Mouse (Mus musculus): ENCODE measurements at regions not wholly inside any gene's neighbourhood (a gene's known extent, or its start where the extent isn't known, plus 50 kb on each side); places are given as distances from the start of the nearest gene placed in this dataset.

DNA sequence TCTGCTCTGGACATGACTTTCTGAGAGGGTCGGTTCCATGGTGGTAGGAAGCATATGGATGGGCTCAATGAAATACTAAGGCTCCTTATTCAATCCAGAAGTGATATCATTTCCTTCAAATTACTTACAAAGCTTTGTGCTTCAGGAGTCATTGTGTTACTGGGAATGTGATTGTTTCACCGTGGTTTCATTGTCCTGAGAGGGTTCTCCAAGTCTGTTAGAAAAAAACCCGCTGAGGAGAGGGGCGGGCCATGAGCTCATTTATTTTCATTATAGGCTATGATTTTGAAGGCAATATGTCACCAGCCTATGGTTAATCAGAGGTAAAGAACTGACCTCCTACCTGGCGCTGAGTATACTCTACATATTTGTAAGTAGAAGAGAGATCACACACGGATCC is 300.0 kb downstream of the Plk2 start:
- 92% methylated on average over 6 of the region's 6 CpGs for WGBS
- no peak for TF ChIP-seq CTCF (IDR thresholded peaks at IDR 0.05; ENCODE audit: borderline replicate concordance, insufficient read depth, low read depth, low read length)
- TF ChIP-seq POLR2A (IDR thresholded peaks at IDR 0.05; ENCODE audit: borderline replicate concordance, insufficient read depth, low read length): no peak
- Histone ChIP-seq H3K4me3 (replicated peaks; ENCODE audit: insufficient read depth, low read depth, low read length) (no peak overlapping the region), H3K4me1 (ENCODE audit: control insufficient read depth, insufficient read depth, low read length) (no peaks in the 10 kb centered on the region), H3K27me3 (ENCODE audit: control insufficient read depth, insufficient read depth, low read length) (no peaks in the 10 kb centered on the region), H3K27ac (ENCODE audit: insufficient read depth, low read length) (no peak overlapping the region)
- DNase-seq: no peak

DNA sequence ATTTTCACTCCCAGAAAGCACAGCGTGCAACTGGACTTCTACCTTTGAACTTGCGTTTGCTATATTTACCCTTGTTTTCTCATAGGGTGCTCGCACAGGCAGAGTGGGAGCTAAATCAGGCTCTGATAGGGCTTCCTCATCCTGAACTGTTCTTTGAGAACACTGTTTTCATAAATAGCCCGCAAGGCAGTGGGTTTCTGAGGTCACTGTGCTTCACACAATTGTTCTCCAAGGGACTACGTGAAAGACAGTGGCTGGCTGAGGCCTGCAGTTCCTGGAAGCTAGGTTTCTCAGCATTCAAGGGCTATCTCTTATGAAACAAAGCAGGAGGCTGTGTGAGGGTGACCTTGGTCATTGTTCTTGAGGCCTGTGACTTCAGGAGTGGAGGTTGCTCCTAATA is 301.7 kb downstream of the Plk2 start:
- H3K27me3 ChIP-seq (ENCODE audit: control insufficient read depth, insufficient read depth, low read length): no peaks in the 10 kb centered on the region
- 93% methylated on average over 5 of the region's 5 CpGs for WGBS
- no peaks in the 10 kb centered on the region for H3K4me1 ChIP-seq (ENCODE audit: control insufficient read depth, insufficient read depth, low read length)
- H3K27ac ChIP-seq (ENCODE audit: insufficient read depth, low read length): no peak overlapping the region
- H3K4me3 ChIP-seq (replicated peaks; ENCODE audit: insufficient read depth, low read depth, low read length): no peak overlapping the region
- no peak for TF ChIP-seq POLR2A (IDR thresholded peaks at IDR 0.05; ENCODE audit: borderline replicate concordance, insufficient read depth, low read length)
- TF ChIP-seq CTCF (IDR thresholded peaks at IDR 0.05; ENCODE audit: borderline replicate concordance, insufficient read depth, low read depth, low read length): no peak
- no peak for DNase-seq

DNA sequence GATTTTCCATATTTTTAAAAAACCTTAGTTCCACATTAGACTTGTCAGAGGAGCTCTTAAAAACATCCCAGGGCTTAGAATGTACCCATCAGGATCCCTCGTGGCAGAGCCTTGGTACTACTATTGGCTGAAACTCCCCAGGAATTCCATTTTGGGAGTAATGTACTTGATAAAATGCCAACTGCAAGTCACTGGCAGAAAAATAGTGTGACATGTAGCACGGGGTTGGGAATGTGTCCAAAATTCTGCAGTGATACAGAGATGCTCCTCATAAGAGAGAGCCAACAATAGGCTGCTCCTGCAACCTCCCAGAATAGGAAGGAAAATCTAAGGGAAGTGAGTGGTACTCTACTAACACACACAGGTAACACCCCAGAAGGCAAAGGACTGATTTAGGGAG is 309.4 kb downstream of the Plk2 start:
- 10% methylated on average over 2 of the region's 2 CpGs for WGBS
- DNase-seq: peak; percentile 14 to 73
- TF ChIP-seq POLR2A (IDR thresholded peaks at IDR 0.05; ENCODE audit: borderline replicate concordance, insufficient read depth, low read length) (no peak), CTCF (IDR thresholded peaks at IDR 0.05; ENCODE audit: borderline replicate concordance, insufficient read depth, low read depth, low read length) (no peak)
- Histone ChIP-seq H3K27me3 (ENCODE audit: control insufficient read depth, insufficient read depth, low read length) (no peaks in the 10 kb centered on the region), H3K27ac (ENCODE audit: insufficient read depth, low read length) (no peak overlapping the region), H3K4me3 (replicated peaks; ENCODE audit: insufficient read depth, low read depth, low read length) (no peak overlapping the region), H3K4me1 (ENCODE audit: control insufficient read depth, insufficient read depth, low read length) (no peaks in the 10 kb centered on the region)

DNA sequence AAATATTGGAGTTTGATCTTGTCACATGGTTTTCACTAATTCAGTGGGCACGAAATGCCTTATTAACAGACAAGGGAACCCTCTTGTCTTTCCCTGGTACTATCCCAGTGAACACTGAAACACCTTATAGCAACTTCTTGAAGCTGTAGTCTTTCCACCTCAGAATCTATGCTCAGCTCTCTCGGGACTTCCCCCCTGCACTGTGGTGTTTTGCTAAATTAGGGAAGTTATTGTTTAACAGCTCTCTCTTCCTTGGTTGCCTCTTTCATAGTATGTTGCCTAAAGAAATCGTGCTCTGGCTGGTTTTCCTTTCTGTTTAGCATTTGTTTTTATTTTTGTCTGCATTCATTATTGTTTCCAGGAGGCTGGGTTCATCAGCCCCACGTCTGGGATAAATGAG is 316.0 kb downstream of the Plk2 start:
- no peaks in the 10 kb centered on the region for H3K4me1 ChIP-seq (ENCODE audit: control insufficient read depth, insufficient read depth, low read length)
- no peak overlapping the region for H3K4me3 ChIP-seq (replicated peaks; ENCODE audit: insufficient read depth, low read depth, low read length)
- no peak for TF ChIP-seq CTCF (IDR thresholded peaks at IDR 0.05; ENCODE audit: borderline replicate concordance, insufficient read depth, low read depth, low read length)
- TF ChIP-seq POLR2A (IDR thresholded peaks at IDR 0.05; ENCODE audit: borderline replicate concordance, insufficient read depth, low read length): no peak
- DNase-seq: no peak
- H3K27ac ChIP-seq (ENCODE audit: insufficient read depth, low read length): no peak overlapping the region
- WGBS: 59% methylated on average over 4 of the region's 4 CpGs
- no peaks in the 10 kb centered on the region for H3K27me3 ChIP-seq (ENCODE audit: control insufficient read depth, insufficient read depth, low read length)

DNA sequence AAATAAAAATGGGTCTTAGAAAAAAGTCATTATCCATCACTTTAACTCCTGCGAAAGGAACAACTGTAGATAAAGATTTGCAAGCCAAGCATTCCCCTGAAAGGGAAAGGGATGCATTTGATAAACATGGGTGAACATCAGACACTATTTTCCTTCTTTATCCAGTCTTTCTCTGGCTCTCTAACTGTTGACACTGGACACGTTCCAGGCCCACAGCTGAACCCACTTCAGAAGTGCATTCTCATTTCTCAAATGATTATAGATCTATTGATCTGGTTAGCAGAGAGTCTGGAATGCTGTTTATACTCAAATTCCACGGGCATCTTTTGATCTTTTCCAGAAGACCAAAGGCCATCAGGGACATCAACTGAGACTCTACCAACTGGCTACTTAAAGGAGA is 317.7 kb downstream of the Plk2 start:
- Histone ChIP-seq H3K27ac (ENCODE audit: insufficient read depth, low read length) (no peak overlapping the region), H3K4me3 (replicated peaks; ENCODE audit: insufficient read depth, low read depth, low read length) (no peak overlapping the region), H3K27me3 (ENCODE audit: control insufficient read depth, insufficient read depth, low read length) (no peaks in the 10 kb centered on the region), H3K4me1 (ENCODE audit: control insufficient read depth, insufficient read depth, low read length) (no peaks in the 10 kb centered on the region)
- no peak for DNase-seq
- no peak for TF ChIP-seq CTCF (IDR thresholded peaks at IDR 0.05; ENCODE audit: borderline replicate concordance, insufficient read depth, low read depth, low read length)
- no peak for TF ChIP-seq POLR2A (IDR thresholded peaks at IDR 0.05; ENCODE audit: borderline replicate concordance, insufficient read depth, low read length)
- WGBS: 59% methylated on average over 3 of the region's 3 CpGs

DNA sequence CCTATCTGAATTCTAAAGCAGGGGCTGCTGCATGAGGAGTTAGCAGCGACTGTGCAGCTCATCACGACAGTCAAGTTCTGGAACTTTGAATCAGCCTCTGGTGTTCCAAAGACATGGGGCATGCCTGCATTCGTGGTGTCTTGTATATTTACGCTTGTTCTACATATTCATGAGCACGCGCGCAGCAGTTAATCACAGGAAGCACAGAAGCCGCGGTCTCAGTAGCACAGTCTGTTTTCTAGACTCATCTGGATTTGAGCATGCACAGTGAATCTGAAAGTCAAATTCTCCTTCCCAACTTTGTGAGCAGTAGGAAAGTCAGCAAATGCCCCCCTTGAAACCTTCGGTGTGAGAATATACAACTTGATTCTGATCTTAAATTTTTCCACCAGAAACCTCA is 327.3 kb downstream of the Plk2 start:
- TF ChIP-seq CTCF (IDR thresholded peaks at IDR 0.05; ENCODE audit: borderline replicate concordance, insufficient read depth, low read depth, low read length) (no peak), POLR2A (IDR thresholded peaks at IDR 0.05; ENCODE audit: borderline replicate concordance, insufficient read depth, low read length) (no peak)
- H3K4me3 ChIP-seq (replicated peaks; ENCODE audit: insufficient read depth, low read depth, low read length): no peak overlapping the region
- no peak overlapping the region for H3K27ac ChIP-seq (ENCODE audit: insufficient read depth, low read length)
- DNase-seq: no peak
- 81% methylated on average over 10 of the region's 10 CpGs for WGBS
- H3K27me3 ChIP-seq (ENCODE audit: control insufficient read depth, insufficient read depth, low read length): no peaks in the 10 kb centered on the region
- H3K4me1 ChIP-seq (ENCODE audit: control insufficient read depth, insufficient read depth, low read length): no peaks in the 10 kb centered on the region

DNA sequence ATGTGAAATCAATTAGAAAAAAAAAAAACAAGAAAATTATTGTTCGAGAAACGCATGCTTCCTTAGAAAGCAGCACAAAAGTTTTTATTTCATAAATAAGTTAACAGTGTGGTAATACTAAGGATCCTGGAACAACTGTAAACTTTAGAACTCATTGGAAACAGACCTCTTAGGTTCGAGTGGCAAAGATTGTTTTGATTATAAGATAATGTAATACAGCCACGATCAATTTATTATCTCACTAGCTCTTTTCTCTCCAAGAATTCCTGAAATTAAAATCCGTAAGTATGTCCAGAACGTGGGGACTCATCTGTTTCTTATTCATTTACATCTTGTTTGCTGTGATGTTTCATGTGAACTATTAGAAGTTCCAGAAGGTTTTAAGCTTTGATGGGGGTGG is 327.9 kb downstream of the Plk2 start:
- 81% methylated on average over 6 of the region's 6 CpGs for WGBS
- Histone ChIP-seq H3K4me3 (replicated peaks; ENCODE audit: insufficient read depth, low read depth, low read length) (no peak overlapping the region), H3K4me1 (ENCODE audit: control insufficient read depth, insufficient read depth, low read length) (no peaks in the 10 kb centered on the region), H3K27ac (ENCODE audit: insufficient read depth, low read length) (no peak overlapping the region), H3K27me3 (ENCODE audit: control insufficient read depth, insufficient read depth, low read length) (no peaks in the 10 kb centered on the region)
- TF ChIP-seq POLR2A (IDR thresholded peaks at IDR 0.05; ENCODE audit: borderline replicate concordance, insufficient read depth, low read length) (no peak), CTCF (IDR thresholded peaks at IDR 0.05; ENCODE audit: borderline replicate concordance, insufficient read depth, low read depth, low read length) (no peak)
- DNase-seq: no peak

DNA sequence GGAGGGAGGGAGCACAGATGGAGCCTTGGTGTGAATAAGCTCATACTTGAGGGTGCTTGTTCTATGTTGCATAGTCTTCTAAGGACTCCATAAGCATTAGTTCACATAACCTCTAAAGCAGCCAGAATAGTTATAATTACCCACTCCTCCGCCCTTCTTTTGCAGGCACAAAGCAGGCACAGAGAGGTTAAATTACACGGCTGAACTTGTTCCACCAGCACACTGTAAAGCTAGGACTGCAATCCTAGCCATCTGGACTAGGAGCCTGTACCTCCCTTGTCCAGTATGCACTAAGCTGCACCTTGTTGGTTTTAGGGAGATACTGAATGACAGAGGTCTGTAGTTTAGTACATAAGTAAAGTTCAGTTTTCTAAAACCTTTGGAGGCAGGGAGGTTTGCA is 330.0 kb downstream of the Plk2 start:
- Histone ChIP-seq H3K27ac (ENCODE audit: insufficient read depth, low read length) (no peak overlapping the region), H3K27me3 (ENCODE audit: control insufficient read depth, insufficient read depth, low read length) (no peaks in the 10 kb centered on the region), H3K4me1 (ENCODE audit: control insufficient read depth, insufficient read depth, low read length) (no peaks in the 10 kb centered on the region), H3K4me3 (replicated peaks; ENCODE audit: insufficient read depth, low read depth, low read length) (no peak overlapping the region)
- WGBS: 82% methylated on average over 2 of the region's 2 CpGs
- DNase-seq: no peak
- no peak for TF ChIP-seq CTCF (IDR thresholded peaks at IDR 0.05; ENCODE audit: borderline replicate concordance, insufficient read depth, low read depth, low read length)
- TF ChIP-seq POLR2A (IDR thresholded peaks at IDR 0.05; ENCODE audit: borderline replicate concordance, insufficient read depth, low read length): no peak
